Mouse (Mus musculus): ENCODE data around the gene Mgat5. TPM values are rescaled to one million over a fixed set of nuclear protein-coding genes. Genes with fewer than 3 reads are reported as not detected.

The Mgat5 gene
- 10 to 100 TPM; 21.2 to 23.6 TPM for total RNA-seq (2023)

DNA sequence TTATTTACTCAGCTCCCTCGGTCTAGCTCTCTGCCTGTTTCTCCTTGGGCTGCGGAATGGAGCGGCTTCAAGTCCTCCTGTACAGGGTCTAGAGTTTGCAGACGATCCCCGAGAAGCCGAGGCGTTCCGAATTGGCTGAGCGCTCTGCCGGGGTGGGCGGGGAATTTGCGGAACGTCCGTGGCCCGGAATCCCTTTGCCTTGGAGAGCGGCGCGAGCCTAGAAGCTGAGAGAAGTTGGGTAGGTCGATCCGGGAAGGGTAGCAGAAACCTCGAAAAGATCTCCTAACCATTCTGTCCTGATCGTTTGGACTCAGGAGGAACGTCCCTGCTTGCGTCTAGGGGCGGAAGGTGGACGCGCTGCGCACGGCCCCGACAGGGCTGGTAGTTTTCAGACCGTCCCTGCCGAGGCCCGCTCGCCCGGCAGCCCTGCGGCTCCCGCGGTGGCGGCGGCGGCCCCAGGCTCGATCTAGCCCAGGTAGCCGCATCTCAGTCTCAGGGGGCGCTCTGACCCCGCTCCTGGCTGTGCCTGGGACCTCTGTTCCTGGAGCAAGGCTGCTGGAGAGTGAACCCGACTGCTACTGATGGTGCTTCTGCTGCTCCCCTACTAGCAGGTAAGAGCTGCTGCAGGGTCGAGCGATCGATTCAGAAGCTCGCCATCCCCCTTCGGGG is at the start of gene Mgat5:
Gene Mgat5, plus strand, starts transcription at position 199 of the 669 bp plus-strand sequence.

Data from neutrophil, adult 83 days (primary cell).